Mouse (Mus musculus) C2C12 (cell line): ENCODE measurements at regions not wholly inside any gene's neighbourhood (a gene's known extent, or its start where the extent isn't known, plus 50 kb on each side); places are given as distances from the start of the nearest gene placed in this dataset.

Experiments used
- H3K27me3 ChIP-seq: one replicate; pipeline ENCODE4 v1.6.1; 2011; ENCODE audit not compliant: control insufficient read depth, insufficient read depth, insufficient read length
- H3K36me3 ChIP-seq: one replicate; pipeline ENCODE4 v1.6.1; 2011; ENCODE audit not compliant: control insufficient read depth, insufficient read depth
- H3K4me3 ChIP-seq: one replicate; pipeline ENCODE4 v1.5.1; 2011; ENCODE audit warnings: mild to moderate bottlenecking, control low read depth; ENCODE audit not compliant: poor library complexity, insufficient read depth, severe bottlenecking
- H3K79me2 ChIP-seq: one replicate; pipeline ENCODE4 v1.6.1; 2011; ENCODE audit not compliant: control insufficient read depth, insufficient read depth
- H3K79me3 ChIP-seq: one replicate; pipeline ENCODE4 v1.6.1; 2011; ENCODE audit warnings: low read depth, control low read depth
- H3ac ChIP-seq: one replicate; pipeline ENCODE3; 2011; ENCODE audit warnings: low read depth; ENCODE audit not compliant: control insufficient read depth, insufficient read length
- CEBPB ChIP-seq: IDR thresholded peaks from one replicate; pipeline ENCODE4 v1.6.1; 2011; ENCODE audit warnings: low read depth, mild to moderate bottlenecking, control low read depth, moderate library complexity
- CTCF ChIP-seq: IDR thresholded peaks from one replicate; pipeline ENCODE4 v1.5.1; 2011; ENCODE audit not compliant: control insufficient read depth, insufficient read depth, insufficient read length
- FOSL1 ChIP-seq: IDR thresholded peaks from one replicate; pipeline ENCODE4 v1.8.0; 2011; ENCODE audit warnings: mild to moderate bottlenecking, low read length; ENCODE audit not compliant: poor library complexity, insufficient read depth, severe bottlenecking
- MAX ChIP-seq: IDR thresholded peaks from one replicate; pipeline ENCODE4 v1.6.1; 2011; ENCODE audit warnings: mild to moderate bottlenecking, control low read depth
- MYOD1 ChIP-seq: IDR thresholded peaks from one replicate; pipeline ENCODE4 v1.6.1; 2011; ENCODE audit warnings: low read depth; ENCODE audit not compliant: control insufficient read depth, insufficient read length
- MYOG ChIP-seq: IDR thresholded peaks from one replicate; pipeline ENCODE4 v1.6.1; 2011; ENCODE audit not compliant: control insufficient read depth, insufficient read length; ENCODE audit errors: extremely low read depth
- USF1 ChIP-seq: IDR thresholded peaks from one replicate; pipeline ENCODE4 v1.6.1; 2011; ENCODE audit warnings: low read depth, mild to moderate bottlenecking, control low read depth, moderate library complexity

GRCm38 (mm10) chr19:28732998-28733397 is 53.1 kb upstream of the Glis3 start:
- Histone ChIP-seq H3K79me2 (no peaks in the 10 kb centered on the region), H3K36me3 (no peaks in the 10 kb centered on the region), H3K27me3 (no peaks in the 10 kb centered on the region), H3ac (no peak overlapping the region), H3K79me3 (no peaks in the 10 kb centered on the region), H3K4me3 (no peak overlapping the region)
- TF ChIP-seq CTCF (no peak), USF1 (no peak), CEBPB (no peak), FOSL1 (no peak), MAX (no peak), MYOG (no peak), MYOD1 (no peak)

- Histone ChIP-seq H3K27me3 (no peaks in the 10 kb centered on the region), H3K79me3 (no peaks in the 10 kb centered on the region), H3K36me3 (no peaks in the 10 kb centered on the region), H3K79me2 (no peaks in the 10 kb centered on the region), H3K4me3 (no peak overlapping the region), H3ac (no peak overlapping the region)
- TF ChIP-seq CEBPB (no peak), MYOG (no peak), USF1 (no peak), FOSL1 (no peak), MAX (no peak), MYOD1 (no peak), CTCF (no peak)
These were observed 53.9 kb upstream of the Glis3 start for GRCm38 (mm10) chr19:28733781-28734180.

GRCm38 (mm10) chr19:28743176-28743793 is 63.4 kb upstream of the Glis3 start:
- Histone ChIP-seq H3K79me3 (no peaks in the 10 kb centered on the region), H3K4me3 (no peak overlapping the region), H3K36me3 (no peaks in the 10 kb centered on the region), H3ac (no peak overlapping the region), H3K79me2 (no peaks in the 10 kb centered on the region), H3K27me3 (no peaks in the 10 kb centered on the region)
- no peak for TF ChIP-seq CEBPB
- TF ChIP-seq MAX = no peak
- no peak for TF ChIP-seq USF1
- no peak for TF ChIP-seq CTCF
- TF ChIP-seq MYOD1 = no peak
- no peak for TF ChIP-seq FOSL1
- no peak for TF ChIP-seq MYOG

GRCm38 (mm10) chr19:28745105-28745504 is 65.2 kb upstream of the Glis3 start:
- H3K79me3 ChIP-seq = no peaks in the 10 kb centered on the region
- no peak overlapping the region for H3ac ChIP-seq
- no peaks in the 10 kb centered on the region for H3K36me3 ChIP-seq
- no peak for TF ChIP-seq MAX
- no peak for TF ChIP-seq CTCF
- no peak for TF ChIP-seq MYOD1
- TF ChIP-seq CEBPB = no peak
- TF ChIP-seq MYOG = no peak
- no peak for TF ChIP-seq FOSL1
- TF ChIP-seq USF1 = no peak
- no peaks in the 10 kb centered on the region for H3K27me3 ChIP-seq
- no peaks in the 10 kb centered on the region for H3K79me2 ChIP-seq
- H3K4me3 ChIP-seq = no peak overlapping the region

GRCm38 (mm10) chr19:28745534-28745933 is 65.7 kb upstream of the Glis3 start:
- H3K79me2 ChIP-seq = no peaks in the 10 kb centered on the region
- no peaks in the 10 kb centered on the region for H3K36me3 ChIP-seq
- no peak overlapping the region for H3ac ChIP-seq
- H3K79me3 ChIP-seq = no peaks in the 10 kb centered on the region
- no peaks in the 10 kb centered on the region for H3K27me3 ChIP-seq
- no peak overlapping the region for H3K4me3 ChIP-seq
- TF ChIP-seq CTCF (no peak), MYOD1 (no peak), FOSL1 (no peak), CEBPB (no peak), USF1 (no peak), MYOG (no peak), MAX (no peak)
